9 mouse cellular contexts compared by ENCODE assay signal in the genomic region with DNA sequence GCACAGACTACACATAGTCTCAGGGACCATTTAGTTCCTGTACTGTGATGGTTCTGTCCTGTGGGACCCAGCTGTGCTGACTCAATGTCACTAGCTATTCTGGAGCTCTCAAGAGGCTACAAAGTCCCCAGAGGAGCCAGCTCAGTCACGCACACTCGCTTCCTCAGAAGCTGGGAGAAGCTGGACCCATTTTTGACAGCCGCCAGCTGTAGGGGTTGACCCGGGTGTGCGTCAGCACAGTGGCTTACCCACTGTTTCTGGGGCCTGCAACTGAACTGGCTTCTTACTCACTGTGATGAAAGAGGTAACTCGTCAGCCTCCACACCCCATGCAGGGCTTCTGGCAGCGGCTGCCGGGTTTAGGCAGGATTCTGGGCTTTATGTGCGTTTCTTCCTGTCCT.
DNase-seq lines count a peak whose midpoint lies in the region; ATAC-seq and TF ChIP-seq lines count a peak whose summit lies in the region.
"Had no signal": no experiment of that assay in that cellular context is flagged by ENCODE, and none has a peak within 500 bp of the region (broad histone marks: within the 10 kb centered on the region; RNA-seq: fewer than 3 reads in every experiment).

No protein-coding gene starts in this region.

- DNase-seq in forebrain, embryonic 11.5 days (ENCODE audit: low spot score), result no peak
- peak; percentile 72 for DNase-seq in adrenal gland, postnatal 10 days
- no peak for DNase-seq in hindbrain, postnatal 0 days (ENCODE audit: low spot score)
- DNase-seq in lung, postnatal 0 days (ENCODE audit: low spot score), result peak; percentile 95
- no peak for DNase-seq in liver
- no peak for DNase-seq in left cerebral cortex, postnatal 14 days (ENCODE audit: low spot score in 2 of 2)

- no peaks in the 10 kb centered on the region for H3K9me3 ChIP-seq in forebrain, embryonic 13.5 days (replicated peaks)
- H3K9me3 ChIP-seq in forebrain, embryonic 11.5 days (ENCODE audit: control insufficient read depth, low read length), result no peaks in the 10 kb centered on the region; the same call in 1 of the 2 replicates
- H3K9me3 ChIP-seq in hindbrain, postnatal 0 days (ENCODE audit: low read length), result no peaks in the 10 kb centered on the region
- no peaks in the 10 kb centered on the region for H3K9me3 ChIP-seq in lung, postnatal 0 days (ENCODE audit: low read length)

- H3K27me3 ChIP-seq in forebrain, embryonic 13.5 days, result no peaks in the 10 kb centered on the region
- H3K27me3 ChIP-seq in forebrain, embryonic 11.5 days (ENCODE audit: control insufficient read depth, insufficient read depth, low read length), result no peaks in the 10 kb centered on the region
- no peaks in the 10 kb centered on the region for H3K27me3 ChIP-seq in hindbrain, postnatal 0 days (ENCODE audit: insufficient read depth, low read length)
- no peaks in the 10 kb centered on the region for H3K27me3 ChIP-seq in lung, postnatal 0 days (replicated peaks; ENCODE audit: insufficient read depth, low read length)

- H3K4me1 ChIP-seq in forebrain, embryonic 13.5 days, result peaks cover 15% of the 10 kb centered on the region
- H3K4me1 ChIP-seq in forebrain, embryonic 11.5 days (replicated peaks; ENCODE audit: control insufficient read depth, insufficient read depth, low read length), result peaks cover 4% of the 10 kb centered on the region; the same call in 1 of the 2 replicates
- H3K4me1 ChIP-seq in hindbrain, postnatal 0 days (ENCODE audit: insufficient read depth, low read length), result 0 out of 2 replicates have a peak, but pooled peaks cover 5% of the 10 kb centered on the region
- H3K4me1 ChIP-seq in lung, postnatal 0 days (ENCODE audit: insufficient read depth, low read depth, low read length), result no peaks in the 10 kb centered on the region

- H3K36me3 ChIP-seq in forebrain, embryonic 13.5 days (ENCODE audit: poor library complexity, severe bottlenecking), result no peaks in the 10 kb centered on the region
- H3K36me3 ChIP-seq in forebrain, embryonic 11.5 days (ENCODE audit: control insufficient read depth, insufficient read depth, low read length), result no peaks in the 10 kb centered on the region
- no peaks in the 10 kb centered on the region for H3K36me3 ChIP-seq in hindbrain, postnatal 0 days (ENCODE audit: insufficient read depth, low read length)
- no peaks in the 10 kb centered on the region for H3K36me3 ChIP-seq in lung, postnatal 0 days (ENCODE audit: insufficient read depth, low read length)

- H3K4me3 ChIP-seq in forebrain, embryonic 13.5 days, result no peak overlapping the region
- H3K4me3 ChIP-seq in forebrain, embryonic 11.5 days (ENCODE audit: low read depth, low read length), result no peak overlapping the region
- H3K4me3 ChIP-seq in hindbrain, postnatal 0 days (ENCODE audit: low read length), result no peak overlapping the region
- H3K4me3 ChIP-seq in lung, postnatal 0 days (ENCODE audit: low read depth, low read length), result no peak overlapping the region

- 51% methylated on average over 9 of the region's 9 CpGs for WGBS in forebrain, embryonic 13.5 days
- 61% methylated on average over 9 of the region's 9 CpGs for WGBS in forebrain, embryonic 11.5 days
- 24% methylated on average over 9 of the region's 9 CpGs for WGBS in hindbrain, postnatal 0 days
- 43% methylated on average over 9 of the region's 9 CpGs for WGBS in lung, postnatal 0 days

- H3K27ac ChIP-seq in forebrain, embryonic 13.5 days, result no peak overlapping the region
- no peak overlapping the region for H3K27ac ChIP-seq in forebrain, embryonic 11.5 days (ENCODE audit: low read depth, low read length)
- H3K27ac ChIP-seq in hindbrain, postnatal 0 days, result no peak overlapping the region
- peak overlapping the region; percentile 87 for H3K27ac ChIP-seq in lung, postnatal 0 days (ENCODE audit: low read length)
- H3K27ac ChIP-seq: liver, embryonic 14.5 days had no signal

- H3K9ac ChIP-seq in forebrain, embryonic 13.5 days, result peak overlapping the region; percentile 23; the same call in 1 of the 2 replicates
- H3K9ac ChIP-seq in forebrain, embryonic 11.5 days (ENCODE audit: low read length), result no peak overlapping the region
- no peak overlapping the region for H3K9ac ChIP-seq in hindbrain, postnatal 0 days (replicated peaks; ENCODE audit: low read length)
- H3K9ac ChIP-seq in lung, postnatal 0 days (replicated peaks; ENCODE audit: low read depth), result no peak overlapping the region
- H3K9ac ChIP-seq: liver, embryonic 14.5 days had no signal

- no peak for TF ChIP-seq CTCF in hindbrain, postnatal 0 days (IDR thresholded peaks at IDR 0.05; ENCODE audit: low read depth)
- TF ChIP-seq CTCF in lung, postnatal 0 days (IDR thresholded peaks at IDR 0.05), result 0 out of 2 replicates have a peak, but pooled peaks have one; percentile 0

- H3K4me2 ChIP-seq in forebrain, embryonic 13.5 days, result no peak overlapping the region
- H3K4me2 ChIP-seq in forebrain, embryonic 11.5 days (ENCODE audit: low read depth, low read length, severe bottlenecking), result no peak overlapping the region
- no peak overlapping the region for H3K4me2 ChIP-seq in hindbrain, postnatal 0 days (ENCODE audit: low read depth, low read length)
- H3K4me2 ChIP-seq in lung, postnatal 0 days (replicated peaks; ENCODE audit: low read depth, low read length), result no peak overlapping the region

- intact Hi-C loops in left cerebral cortex, postnatal 14 days (cut with DNase I), result no loop called here

- no peak for ATAC-seq in forebrain, embryonic 13.5 days
- ATAC-seq in forebrain, embryonic 11.5 days (replicated peaks; ENCODE audit: low FRiP score), result no peak
- ATAC-seq in hindbrain, postnatal 0 days, result 0 out of 2 replicates have a peak, but pooled peaks have one; percentile 16
- peak; percentile 90 for ATAC-seq in lung, postnatal 0 days
- ATAC-seq in megakaryocyte-erythroid progenitor cell, adult 5-6 weeks (replicated peaks; ENCODE audit: low FRiP score, low TSS enrichment, poor library complexity, severe bottlenecking), result no peak

- peak; percentile 91 for TF ChIP-seq EP300 in lung, postnatal 0 days (IDR thresholded peaks at IDR 0.05)

Comparison
In these comparisons a context has a peak if more than half of its experiments do, and no peak if none do; other contexts are left out.
1. ATAC-seq: peak in hindbrain, postnatal 0 days (single experiment) and lung, postnatal 0 days (single experiment); none in forebrain, embryonic 13.5 days (single experiment), forebrain, embryonic 11.5 days (single experiment) and megakaryocyte-erythroid progenitor cell, adult 5-6 weeks (single experiment).
2. DNase-seq: peak in adrenal gland, postnatal 10 days (single experiment) and lung, postnatal 0 days (single experiment); none in forebrain, embryonic 11.5 days (single experiment), hindbrain, postnatal 0 days (single experiment), liver (single experiment) and left cerebral cortex, postnatal 14 days (0 of 2).